Mouse (Mus musculus): ENCODE measurements around the gene Rab1a. TPM values are rescaled to one million over a fixed set of nuclear protein-coding genes. Genes with fewer than 3 reads are reported as not detected.

Rab1a gene
- polyA plus RNA-seq, 1 experiment from 2014 or later, result 239 TPM

- Histone ChIP-seq H3K4me3 (no peak overlapping the region), H3K36me3 (peaks cover 61% of the 10 kb centered on the region), H3K9me3 (no peaks in the 10 kb centered on the region), H3K9ac (no peak overlapping the region), H3K27ac (no peak overlapping the region), H3K4me1 (no peaks in the 10 kb centered on the region), H3K27me3 (no peaks in the 10 kb centered on the region), H3K4me2 (replicated peaks) (no peak overlapping the region)
- ATAC-seq (ENCODE audit: insufficient number of reproducible peaks, insufficient read depth, low FRiP score, low TSS enrichment), result no peak
- WGBS, result 95% methylated on average over 4 of the region's 4 CpGs
Measured at GRCm38 (mm10) chr11:20225938-20226337, 24.7 kb downstream of the Rab1a start.

- peaks cover 80% of the 10 kb centered on the region for H3K36me3 ChIP-seq
Measured at GRCm38 (mm10) chr11:20228666-20229065, 27.4 kb downstream of the Rab1a start.

GRCm38 (mm10) chr11:20229311-20229710 is 28.1 kb downstream of the Rab1a start:
- no peaks in the 10 kb centered on the region; the same call in 1 of the 2 replicates for H3K4me1 ChIP-seq
- no peaks in the 10 kb centered on the region for H3K27me3 ChIP-seq
- H3K36me3 ChIP-seq, result peaks cover 79% of the 10 kb centered on the region
- no peak overlapping the region for H3K27ac ChIP-seq
- no peak overlapping the region for H3K4me2 ChIP-seq (replicated peaks)
- no peak overlapping the region for H3K9ac ChIP-seq
- ATAC-seq (ENCODE audit: insufficient number of reproducible peaks, insufficient read depth, low FRiP score, low TSS enrichment), result no peak
- H3K4me3 ChIP-seq, result no peak overlapping the region
- no peaks in the 10 kb centered on the region for H3K9me3 ChIP-seq
- 92% methylated on average over 4 of the region's 4 CpGs for WGBS

More at GRCm38 (mm10) chr11:20228666-20229065, 27.4 kb downstream of the Rab1a start:
- H3K9ac ChIP-seq, result no peak overlapping the region
- no peaks in the 10 kb centered on the region; the same call in 1 of the 2 replicates for H3K4me1 ChIP-seq
- ATAC-seq (ENCODE audit: insufficient number of reproducible peaks, insufficient read depth, low FRiP score, low TSS enrichment), result no peak
- H3K27ac ChIP-seq, result no peak overlapping the region
- H3K4me2 ChIP-seq (replicated peaks), result no peak overlapping the region
- no peaks in the 10 kb centered on the region for H3K27me3 ChIP-seq
- 81% methylated on average over 5 of the region's 5 CpGs for WGBS
- no peaks in the 10 kb centered on the region for H3K9me3 ChIP-seq
- H3K4me3 ChIP-seq, result no peak overlapping the region

GRCm38 (mm10) chr11:20230286-20230685 is 29.1 kb downstream of the Rab1a start:
- Histone ChIP-seq H3K9me3 (no peaks in the 10 kb centered on the region), H3K4me3 (no peak overlapping the region), H3K4me2 (replicated peaks) (no peak overlapping the region), H3K27me3 (no peaks in the 10 kb centered on the region), H3K36me3 (peaks cover 81% of the 10 kb centered on the region), H3K9ac (no peak overlapping the region), H3K27ac (no peak overlapping the region), H3K4me1 (no peaks in the 10 kb centered on the region; the same call in 1 of the 2 replicates)
- ATAC-seq (ENCODE audit: insufficient number of reproducible peaks, insufficient read depth, low FRiP score, low TSS enrichment), result no peak
- WGBS, result 97% methylated on average over 1 of the region's 1 CpGs

GRCm38 (mm10) chr11:20231128-20231878 is 30.1 kb downstream of the Rab1a start:
- Histone ChIP-seq H3K36me3 (peaks cover 80% of the 10 kb centered on the region), H3K27ac (peak overlapping the region; percentile 47), H3K4me3 (no peak overlapping the region), H3K27me3 (no peaks in the 10 kb centered on the region), H3K4me1 (no peaks in the 10 kb centered on the region; the same call in 1 of the 2 replicates), H3K4me2 (replicated peaks) (no peak overlapping the region), H3K9me3 (no peaks in the 10 kb centered on the region), H3K9ac (no peak overlapping the region)
- 49% methylated on average over 8 of the region's 8 CpGs for WGBS
- no peak for ATAC-seq (ENCODE audit: insufficient number of reproducible peaks, insufficient read depth, low FRiP score, low TSS enrichment)

- H3K27ac ChIP-seq, result peak overlapping the region; percentile 60
- ATAC-seq (ENCODE audit: insufficient number of reproducible peaks, insufficient read depth, low FRiP score, low TSS enrichment), result no peak
- no peaks in the 10 kb centered on the region for H3K9me3 ChIP-seq
- H3K27me3 ChIP-seq, result no peaks in the 10 kb centered on the region
- H3K4me2 ChIP-seq (replicated peaks), result no peak overlapping the region
- peaks cover 89% of the 10 kb centered on the region for H3K36me3 ChIP-seq
- H3K4me1 ChIP-seq, result no peaks in the 10 kb centered on the region; the same call in 1 of the 2 replicates
- H3K9ac ChIP-seq, result no peak overlapping the region
- 50% methylated on average over 4 of the region's 5 CpGs for WGBS
- H3K4me3 ChIP-seq, result no peak overlapping the region
Measured at GRCm38 (mm10) chr11:20232016-20232755, 31.0 kb downstream of the Rab1a start.

- peaks cover 89% of the 10 kb centered on the region for H3K36me3 ChIP-seq
- no peak for ATAC-seq (ENCODE audit: insufficient number of reproducible peaks, insufficient read depth, low FRiP score, low TSS enrichment)
- no peaks in the 10 kb centered on the region for H3K9me3 ChIP-seq
- H3K27ac ChIP-seq, result no peak overlapping the region
- H3K4me3 ChIP-seq, result no peak overlapping the region
- WGBS, result 56% methylated on average over 3 of the region's 3 CpGs
- no peaks in the 10 kb centered on the region for H3K27me3 ChIP-seq
- H3K9ac ChIP-seq, result no peak overlapping the region
- no peaks in the 10 kb centered on the region; the same call in 1 of the 2 replicates for H3K4me1 ChIP-seq
- H3K4me2 ChIP-seq (replicated peaks), result no peak overlapping the region
Measured at GRCm38 (mm10) chr11:20234233-20234632, 33.0 kb downstream of the Rab1a start.

GRCm38 (mm10) chr11:20237018-20237417 is 35.8 kb downstream of the Rab1a start:
- no peak for ATAC-seq (ENCODE audit: insufficient number of reproducible peaks, insufficient read depth, low FRiP score, low TSS enrichment)
- H3K36me3 ChIP-seq, result peaks cover 91% of the 10 kb centered on the region
- no peak overlapping the region for H3K9ac ChIP-seq
- no peaks in the 10 kb centered on the region for H3K9me3 ChIP-seq
- H3K4me3 ChIP-seq, result no peak overlapping the region
- H3K4me2 ChIP-seq (replicated peaks), result no peak overlapping the region
- no peak overlapping the region for H3K27ac ChIP-seq
- 93% methylated on average over 7 of the region's 7 CpGs for WGBS
- no peaks in the 10 kb centered on the region for H3K27me3 ChIP-seq
- no peaks in the 10 kb centered on the region; the same call in 1 of the 2 replicates for H3K4me1 ChIP-seq

GRCm38 (mm10) chr11:20237976-20238375 is 36.7 kb downstream of the Rab1a start:
- Histone ChIP-seq H3K9ac (no peak overlapping the region), H3K36me3 (peaks cover 85% of the 10 kb centered on the region), H3K9me3 (no peaks in the 10 kb centered on the region), H3K4me1 (peaks cover 3% of the 10 kb centered on the region; the same call in 1 of the 2 replicates), H3K27me3 (no peaks in the 10 kb centered on the region), H3K4me2 (replicated peaks) (no peak overlapping the region), H3K4me3 (no peak overlapping the region), H3K27ac (no peak overlapping the region)
- 86% methylated on average over 3 of the region's 3 CpGs for WGBS
- no peak for ATAC-seq (ENCODE audit: insufficient number of reproducible peaks, insufficient read depth, low FRiP score, low TSS enrichment)

GRCm38 (mm10) chr11:20239279-20239861 is 38.1 kb downstream of the Rab1a start:
- ATAC-seq (ENCODE audit: insufficient number of reproducible peaks, insufficient read depth, low FRiP score, low TSS enrichment), result no peak
- H3K36me3 ChIP-seq, result peaks cover 77% of the 10 kb centered on the region

GRCm38 (mm10) chr11:20240331-20240730 is 39.1 kb downstream of the Rab1a start:
- H3K9me3 ChIP-seq, result no peaks in the 10 kb centered on the region
- peaks cover 22% of the 10 kb centered on the region for H3K4me1 ChIP-seq
- ATAC-seq (ENCODE audit: insufficient number of reproducible peaks, insufficient read depth, low FRiP score, low TSS enrichment), result no peak
- no peak overlapping the region for H3K27ac ChIP-seq
- peaks cover 67% of the 10 kb centered on the region for H3K36me3 ChIP-seq
- no peaks in the 10 kb centered on the region for H3K27me3 ChIP-seq
- no peak overlapping the region for H3K4me3 ChIP-seq
- WGBS, result 82% methylated on average over 5 of the region's 5 CpGs
- H3K9ac ChIP-seq, result no peak overlapping the region
- no peak overlapping the region for H3K4me2 ChIP-seq (replicated peaks)

More at GRCm38 (mm10) chr11:20239279-20239861, 38.1 kb downstream of the Rab1a start:
- H3K9me3 ChIP-seq, result no peaks in the 10 kb centered on the region
- no peak overlapping the region for H3K4me2 ChIP-seq (replicated peaks)
- WGBS, result 89% methylated on average over 9 of the region's 9 CpGs
- H3K27me3 ChIP-seq, result no peaks in the 10 kb centered on the region
- no peak overlapping the region for H3K9ac ChIP-seq
- H3K4me1 ChIP-seq, result peaks cover 17% of the 10 kb centered on the region
- no peak overlapping the region for H3K4me3 ChIP-seq
- H3K27ac ChIP-seq, result no peak overlapping the region
